Comparison of ENCODE assay signal across 8 mouse cellular contexts in the genomic region with DNA sequence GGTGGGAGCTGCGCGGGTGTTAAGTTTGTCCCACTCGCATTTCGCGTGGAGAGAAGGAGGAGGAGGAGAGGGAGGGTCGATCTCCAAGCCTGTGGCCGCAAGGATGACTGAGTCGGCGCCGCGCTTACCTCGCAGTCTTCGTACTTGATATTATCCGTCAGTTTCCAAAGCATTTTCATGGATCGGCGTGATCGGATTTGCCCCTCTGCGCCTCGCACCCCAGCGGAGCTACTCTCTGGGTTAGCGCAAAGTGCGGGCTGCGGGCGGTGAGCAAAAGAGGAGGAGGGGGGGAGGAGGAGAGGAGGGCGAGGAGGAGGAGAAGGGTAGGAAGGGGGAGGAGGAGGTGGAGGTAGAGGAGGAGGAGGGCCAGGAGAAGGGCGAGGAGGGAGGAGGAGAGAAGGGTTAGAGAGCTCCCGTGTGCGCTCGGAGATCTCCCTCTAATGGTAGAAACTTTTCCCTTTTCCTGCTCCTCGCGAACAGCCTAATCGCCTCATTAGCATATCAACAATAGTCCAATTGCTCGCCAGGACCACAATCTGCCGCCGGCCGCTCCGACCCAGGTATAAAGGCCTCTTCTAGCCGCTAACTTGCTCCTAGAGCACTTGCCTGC. TPM values are rescaled to one million over a fixed set of nuclear protein-coding genes. Genes with fewer than 3 reads are reported as not detected.
A peak's percentile ranks its signal among the peaks of the same experiment; 100 is the strongest.
DNase-seq lines count a peak whose midpoint lies in the region; ATAC-seq and TF ChIP-seq lines count a peak whose summit lies in the region.

No protein-coding gene starts in this region.

- H3K4me3 ChIP-seq in left cerebral cortex, adult 2 months, result peak overlapping the region; percentile 21; the same call in 1 of the 2 replicates
- H3K4me3 ChIP-seq in intestine, embryonic 15.5 days (replicated peaks), result peak overlapping the region; percentile 9
- peak overlapping the region; percentile 54 for H3K4me3 ChIP-seq in neural tube, embryonic 12.5 days

- intact Hi-C loops in left cerebral cortex, adult 2 months (cut with DNase I), result loop anchor here (5.0 kb wide), 2 partner anchors 841 to 1086 kb away; no protein-coding TSS in a partner anchor
- intact Hi-C loops in left cerebral cortex, postnatal 14 days (cut with DNase I), result loop anchor here (5.0 kb wide), 1 partner anchor 1086 kb away; no protein-coding TSS in a partner anchor

- peak; percentile 33 for TF ChIP-seq CTCF in left cerebral cortex, adult 2 months (IDR thresholded peaks at IDR 0.05)

- H3K9me3 ChIP-seq in intestine, embryonic 15.5 days, result no peaks in the 10 kb centered on the region
- no peaks in the 10 kb centered on the region for H3K9me3 ChIP-seq in neural tube, embryonic 12.5 days

- H3K4me1 ChIP-seq in intestine, embryonic 15.5 days (replicated peaks), result peaks cover 22% of the 10 kb centered on the region
- peaks cover 30% of the 10 kb centered on the region for H3K4me1 ChIP-seq in neural tube, embryonic 12.5 days

- H3K4me2 ChIP-seq in intestine, embryonic 15.5 days (replicated peaks), result peak overlapping the region; percentile 58
- peak overlapping the region; percentile 63 for H3K4me2 ChIP-seq in neural tube, embryonic 12.5 days (replicated peaks)

- no peak overlapping the region for H3K27ac ChIP-seq in left cerebral cortex, adult 2 months
- no peak overlapping the region for H3K27ac ChIP-seq in intestine, embryonic 15.5 days
- H3K27ac ChIP-seq in neural tube, embryonic 12.5 days, result no peak overlapping the region

- no peaks in the 10 kb centered on the region for H3K36me3 ChIP-seq in intestine, embryonic 15.5 days
- H3K36me3 ChIP-seq in neural tube, embryonic 12.5 days, result no peaks in the 10 kb centered on the region

- ATAC-seq in intestine, embryonic 15.5 days, result no peak; the same call in 1 of the 2 replicates
- peak; percentile 15; the same call in 1 of the 2 replicates for ATAC-seq in neural tube, embryonic 12.5 days (ENCODE audit: low FRiP score, low read depth)

- peaks cover 84% of the 10 kb centered on the region for H3K27me3 ChIP-seq in intestine, embryonic 15.5 days (replicated peaks)
- peaks cover 69% of the 10 kb centered on the region for H3K27me3 ChIP-seq in neural tube, embryonic 12.5 days (replicated peaks)

- H3K9ac ChIP-seq in intestine, embryonic 15.5 days, result no peak overlapping the region
- H3K9ac ChIP-seq in neural tube, embryonic 12.5 days, result peak overlapping the region; percentile 44

- no peak for DNase-seq in left cerebral cortex, adult 2 months (ENCODE audit: extremely low spot score in 1 of 2, low spot score in 2 of 2)
- DNase-seq in left cerebral cortex, postnatal 14 days (ENCODE audit: low spot score in 2 of 2), result no peak
- peak; percentile 74 for DNase-seq in embryo, embryonic 9.5 days (ENCODE audit: extremely low spot score)
- no peak for DNase-seq in frontal cortex, adult 2 months (ENCODE audit: extremely low spot score in 1 of 2, low spot score in 1 of 2)
- no peak for DNase-seq in thymus, postnatal 10 days (ENCODE audit: low spot score in 2 of 2)
- no peak for DNase-seq in adrenal gland, adult 2 months

- under 1% methylated on average over 37 of the region's 38 CpGs for WGBS in intestine, embryonic 15.5 days
- under 1% methylated on average over 38 of the region's 38 CpGs for WGBS in neural tube, embryonic 12.5 days

RNA-seq across cellular contexts. Expression of a gene that starts 4.5 kb away (rescaled TPM):
- 1 to 10 TPM in 1 of 2 experiments, under 1 TPM in 1; 0.68 to 1.0 TPM for total RNA-seq in left cerebral cortex, adult 2 months (2021)
- under 1 TPM; 0.44 TPM for total RNA-seq in left cerebral cortex, postnatal 14 days (2021)
- polyA plus RNA-seq in intestine, embryonic 15.5 days (2015; fragmentation: Nextera tagmentation; extraction: Ambion mirVana), result 0.19 and 0.21 TPM in 2 replicates
- polyA plus RNA-seq in neural tube, embryonic 12.5 days (2016; fragmentation: Nextera tagmentation; extraction: Ambion mirVana), result 15.5 and 21.6 TPM in 2 replicates
- 0.38 and 0.55 TPM in 2 replicates for polyA plus RNA-seq in frontal cortex, adult 2 months (2012; rRNA removed)
- total RNA-seq in adrenal gland, adult 2 months (2021), result under 1 TPM; 0.09 to 0.14 TPM
- 0.09 and 0.16 TPM in 2 replicates for polyA plus RNA-seq in adrenal gland, adult 2 months (2012; rRNA removed)

Comparison
In these comparisons a context has a peak if more than half of its experiments do, and no peak if none do; other contexts are left out.
1. RNA of a gene that starts 4.5 kb away (polyA plus RNA-seq): 15.5 to 21.6 TPM in neural tube, embryonic 12.5 days; 0.38 to 0.55 TPM in frontal cortex, adult 2 months, 0.19 to 0.21 TPM in intestine, embryonic 15.5 days and 0.09 to 0.16 TPM in adrenal gland, adult 2 months; every median in the first group is over 10 times any median in the second.
2. Peak in every context shown above with its lines, with median percentiles within 50 percentile points of each other: H3K4me3 ChIP-seq.